Mouse (Mus musculus) megakaryocyte-erythroid progenitor cell, adult 5-6 weeks (primary cell): ENCODE data around the gene Ubqlnl. TPM values are rescaled to one million over a fixed set of nuclear protein-coding genes. Genes with fewer than 3 reads are reported as not detected.

ENCODE experiments used
- ATAC-seq: replicated peaks from 2 replicates; pipeline ENCODE4 v1.8.0; 2016; ENCODE audit warnings: mild to moderate bottlenecking, inconsistent platforms; ENCODE audit not compliant: severe bottlenecking, poor library complexity, low FRiP score, low TSS enrichment
- total RNA-seq, 2 experiments: library from RNA; stranded (forward) in 1 of 2; stranded (reverse) in 1 of 2; fragments of 200-1000, 215-1000 nt in 1 of 2; fragments of >200 nt in 1 of 2; fragmentation: Nextera tagmentation in 1 of 2; gene quantifications; 2 replicates each; pipeline ENCODE4 v1.2.3; 2014 to 2017

The Ubqlnl gene
- total RNA-seq (2014; fragmentation: Nextera tagmentation) (not detected in 2 replicates), total RNA-seq (2017) (not detected in 2 replicates)

- no peak for ATAC-seq
Measured at GRCm38 (mm10) chr7:104150456-104150855, at the start of gene Ubqlnl. Gene Ubqlnl, minus strand, starts transcription at chr7:104150556.

DNA sequence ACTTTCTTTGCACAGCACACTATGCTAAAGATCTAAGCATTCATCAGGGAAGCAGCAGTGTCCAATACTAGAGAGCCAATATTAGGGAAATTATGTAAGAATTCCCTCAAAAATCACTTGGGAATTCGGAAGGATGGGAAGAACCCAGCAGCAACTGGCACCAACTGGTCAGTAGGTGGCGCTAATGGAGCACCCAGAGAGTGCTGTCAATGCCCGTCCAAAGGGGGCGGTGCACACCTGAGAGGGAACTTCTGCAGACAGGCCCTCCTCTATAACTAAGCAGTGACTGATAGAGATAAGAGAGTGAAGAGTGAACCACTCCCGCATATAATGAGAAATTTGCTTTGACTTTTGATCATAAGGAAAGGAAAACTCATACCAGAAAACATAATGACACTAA lies 49.5 kb upstream of the Ubqlnl start:
- peak; percentile 96 for ATAC-seq

DNA sequence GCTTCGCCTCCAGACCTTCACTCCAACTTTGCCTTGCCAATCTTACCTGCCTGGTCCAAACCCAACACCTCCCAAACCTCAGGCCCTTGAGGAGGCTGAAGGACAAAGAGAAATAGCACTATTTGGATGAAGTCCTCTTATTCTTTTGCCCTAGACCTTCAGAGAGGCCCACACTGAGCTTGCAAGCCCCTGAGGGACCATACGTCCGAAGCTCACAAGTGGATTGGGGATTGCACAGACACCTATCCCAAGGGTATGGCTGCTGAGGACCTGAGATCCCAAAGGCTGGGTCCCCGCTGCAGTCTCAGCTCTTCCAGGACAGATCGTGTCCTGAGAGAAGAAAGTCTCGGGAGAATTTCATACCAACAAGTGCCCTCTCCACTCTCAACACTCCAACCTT lies 45.5 kb upstream of the Ubqlnl start, which contains the start of gene Olfr649:
Gene Olfr649 (minus strand): TSS at position 101 of the 400 bp plus-strand sequence.
- ATAC-seq = no peak

DNA sequence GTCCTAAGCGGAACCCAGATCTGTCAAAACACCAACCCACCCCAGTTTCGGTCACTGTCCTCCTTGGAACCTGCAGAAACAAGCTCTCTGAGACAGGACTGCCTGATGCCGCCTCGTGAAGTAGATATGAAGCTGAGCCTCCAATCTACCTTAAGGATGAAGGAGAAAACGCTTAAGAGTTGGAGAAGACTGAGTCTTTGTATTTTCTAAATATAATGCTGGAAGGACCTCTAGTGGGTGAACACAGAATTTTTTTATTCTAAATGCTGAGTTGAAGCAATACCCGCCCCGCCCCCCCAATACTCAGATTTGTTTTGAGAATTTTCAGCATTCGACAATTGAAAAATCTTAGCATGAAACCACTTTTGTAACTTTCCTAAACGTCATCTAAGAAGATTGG lies 40.9 kb upstream of the Ubqlnl start:
- no peak; the same call in 1 of the 2 replicates for ATAC-seq

DNA sequence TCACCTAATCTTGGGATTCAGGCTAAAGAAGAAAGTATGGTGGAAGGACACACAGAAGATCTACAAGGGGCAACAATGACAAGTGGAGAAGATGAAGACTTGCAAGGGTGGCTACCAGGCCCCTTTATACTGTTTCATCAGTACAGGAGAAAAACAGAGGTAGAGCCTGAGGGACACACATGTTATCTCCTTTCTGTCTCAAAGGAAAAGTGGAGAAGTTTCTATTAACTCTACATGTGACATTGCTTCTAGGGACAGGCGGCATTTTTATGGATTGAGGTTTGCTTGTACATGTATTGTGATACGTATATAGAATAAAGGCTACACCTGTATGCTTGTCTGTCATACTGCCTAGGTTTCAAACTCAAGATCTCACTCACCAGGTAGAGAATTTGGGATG lies 32.9 kb upstream of the Ubqlnl start, which contains the start of gene Olfr648:
Gene Olfr648 (minus strand): TSS at position 101 of the 400 bp plus-strand sequence.
- no peak for ATAC-seq

GRCm38 (mm10) chr7:104179074-104179473 lies 28.7 kb upstream of the Ubqlnl start:
- ATAC-seq = no peak

GRCm38 (mm10) chr7:104178422-104179054 lies 28.2 kb upstream of the Ubqlnl start:
- ATAC-seq = no peak

DNA sequence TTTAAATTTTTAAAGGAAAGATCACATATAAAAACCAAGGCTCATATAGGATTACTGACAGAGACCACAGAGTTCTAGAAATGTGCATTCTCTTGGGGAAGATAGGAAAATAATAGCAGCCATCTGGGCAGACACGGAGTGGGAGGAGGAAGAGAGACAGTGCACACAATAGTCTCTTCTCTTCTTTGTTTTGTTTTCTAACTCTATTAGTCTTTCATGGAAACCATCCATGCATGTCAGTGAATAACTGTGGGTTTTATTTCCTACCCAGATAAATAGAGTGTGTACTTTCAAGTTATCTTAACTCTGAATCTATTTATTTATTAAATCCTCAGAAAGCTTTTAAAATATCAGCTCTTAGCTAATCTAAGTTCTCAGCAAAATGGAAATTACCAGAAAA lies 24.7 kb upstream of the Ubqlnl start:
- no peak for ATAC-seq

- ATAC-seq = peak; percentile 63
Measured at GRCm38 (mm10) chr7:104169634-104170204, 19.4 kb upstream of the Ubqlnl start.

DNA sequence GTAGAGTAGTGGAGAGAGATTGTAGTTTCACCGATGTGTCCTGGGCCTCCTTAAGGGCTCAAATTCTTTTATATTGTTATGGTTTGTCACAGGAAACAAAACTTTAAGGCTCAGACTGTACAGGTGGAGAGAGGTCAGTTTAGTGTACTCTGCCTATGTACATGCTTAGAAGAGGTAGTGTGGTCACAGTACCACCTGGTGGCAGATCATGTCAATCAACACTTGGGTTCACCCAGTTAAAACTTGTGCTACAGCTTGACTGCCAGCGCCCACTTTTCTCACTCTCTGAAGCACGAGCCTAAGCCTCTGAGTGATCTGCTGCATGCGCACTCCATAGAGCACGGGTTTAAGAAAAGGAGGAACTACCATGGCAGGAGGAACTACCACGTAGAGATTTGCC lies 16.7 kb upstream of the Ubqlnl start:
- peak; percentile 55 for ATAC-seq

- ATAC-seq = no peak
Measured at GRCm38 (mm10) chr7:104143179-104143578, 7.2 kb downstream of the Ubqlnl start, which contains the start of gene Ubqln3. Gene Ubqln3, minus strand, starts transcription at chr7:104143279.

DNA sequence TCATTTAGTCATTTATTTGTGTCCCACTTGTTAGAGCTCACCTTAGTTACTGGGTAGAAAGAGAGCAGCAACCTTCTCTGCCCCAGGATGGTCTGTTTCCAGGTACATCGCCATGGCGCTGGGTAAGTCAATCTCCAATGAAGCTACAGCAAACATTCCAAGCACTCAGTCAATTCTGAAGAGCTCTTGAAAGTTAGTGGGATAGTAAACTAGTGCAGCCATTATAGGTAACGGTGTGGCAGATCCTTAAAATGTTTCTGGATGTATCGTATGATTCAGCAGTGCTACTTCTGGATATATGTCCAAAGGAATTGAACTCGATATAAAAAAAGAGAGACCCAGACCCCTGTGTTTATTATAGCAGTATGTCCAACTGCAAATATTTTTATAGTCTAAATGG lies 13.1 kb downstream of the Ubqlnl start, which contains the start of gene Olfr643:
Gene Olfr643 (minus strand): TSS at position 101 of the 400 bp plus-strand sequence.
- ATAC-seq = no peak

DNA sequence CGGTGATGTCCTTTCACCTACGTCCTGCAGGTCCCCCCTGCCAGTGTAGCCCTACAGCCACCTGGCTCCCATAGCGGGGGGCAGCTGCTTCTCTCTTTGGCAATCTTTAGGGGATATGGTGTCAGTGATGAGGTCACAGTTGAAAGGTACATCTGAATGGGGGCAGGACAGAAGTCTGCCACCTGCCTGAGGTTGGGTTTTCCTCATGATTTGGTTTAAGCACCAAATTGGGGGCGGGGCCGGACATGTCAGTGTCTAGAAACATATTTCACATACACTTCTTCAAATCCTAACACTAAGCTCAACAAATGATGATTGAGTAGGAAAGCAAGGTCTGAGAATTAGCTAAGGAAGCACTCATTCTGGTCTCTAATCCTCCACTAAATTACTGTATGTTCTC lies 20.6 kb downstream of the Ubqlnl start, which contains the start of gene Ubqln5:
Gene Ubqln5 (minus strand): TSS at position 101 of the 400 bp plus-strand sequence.
- no peak for ATAC-seq

DNA sequence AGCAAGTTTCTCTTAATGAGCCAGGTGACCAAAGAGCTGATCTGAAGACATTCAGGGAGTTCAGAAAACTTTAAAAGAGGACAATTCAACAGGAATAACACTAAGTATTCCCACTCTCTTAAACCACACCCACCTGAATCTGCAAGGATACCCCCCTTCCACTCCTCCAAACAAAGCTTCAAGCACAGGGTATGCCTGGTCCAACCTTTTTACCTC lies 45.7 kb downstream of the Ubqlnl start, which contains the start of gene Olfr646:
Gene Olfr646 (plus strand): TSS at position 117 of the 216 bp plus-strand sequence.
- ATAC-seq = no peak

- peak; percentile 99 for ATAC-seq
Measured at GRCm38 (mm10) chr7:104103913-104104756, 46.2 kb downstream of the Ubqlnl start.

Other genes starting within 250 kb of the Ubqlnl start
- not detected in 2 replicates for gene Olfr65, start 247.1 kb downstream of the Ubqlnl start, total RNA-seq (2014; fragmentation: Nextera tagmentation)
- not detected in 2 replicates for gene Olfr65, start 247.1 kb downstream of the Ubqlnl start, total RNA-seq (2017)
- not detected in 2 replicates for gene Olfr631, start 221.7 kb downstream of the Ubqlnl start, total RNA-seq (2014; fragmentation: Nextera tagmentation)
- gene Olfr631, start 221.7 kb downstream of the Ubqlnl start, total RNA-seq (2017) = not detected in 2 replicates
- not detected in 2 replicates for gene Olfr632, start 216.2 kb downstream of the Ubqlnl start, total RNA-seq (2014; fragmentation: Nextera tagmentation)
- not detected in 2 replicates for gene Olfr632, start 216.2 kb downstream of the Ubqlnl start, total RNA-seq (2017)
- not detected in 2 replicates for gene Olfr633, start 206.1 kb downstream of the Ubqlnl start, total RNA-seq (2014; fragmentation: Nextera tagmentation)
- not detected in 2 replicates for gene Olfr633, start 206.1 kb downstream of the Ubqlnl start, total RNA-seq (2017)
- not detected in 2 replicates for gene Olfr635, start 179.4 kb downstream of the Ubqlnl start, total RNA-seq (2014; fragmentation: Nextera tagmentation)
- not detected in 2 replicates for gene Olfr635, start 179.4 kb downstream of the Ubqlnl start, total RNA-seq (2017)
- gene Olfr638, start 151.8 kb downstream of the Ubqlnl start, total RNA-seq (2014; fragmentation: Nextera tagmentation) = not detected in 2 replicates
- not detected in 2 replicates for gene Olfr638, start 151.8 kb downstream of the Ubqlnl start, total RNA-seq (2017)
- not detected in 2 replicates for gene Olfr639, start 133.3 kb downstream of the Ubqlnl start, total RNA-seq (2014; fragmentation: Nextera tagmentation)
- gene Olfr639, start 133.3 kb downstream of the Ubqlnl start, total RNA-seq (2017) = not detected in 2 replicates
- not detected in 2 replicates for gene Olfr640, start 125.0 kb downstream of the Ubqlnl start, total RNA-seq (2014; fragmentation: Nextera tagmentation)
- gene Olfr640, start 125.0 kb downstream of the Ubqlnl start, total RNA-seq (2017) = not detected in 2 replicates
- not detected in 2 replicates for gene Olfr641, start 115.1 kb downstream of the Ubqlnl start, total RNA-seq (2014; fragmentation: Nextera tagmentation)
- not detected in 2 replicates for gene Olfr641, start 115.1 kb downstream of the Ubqlnl start, total RNA-seq (2017)
- gene Olfr642, start 97.9 kb downstream of the Ubqlnl start, total RNA-seq (2014; fragmentation: Nextera tagmentation) = not detected in 2 replicates
- gene Olfr642, start 97.9 kb downstream of the Ubqlnl start, total RNA-seq (2017) = not detected in 2 replicates
- not detected in 2 replicates for gene 4930516K23Rik, start 89.1 kb downstream of the Ubqlnl start, total RNA-seq (2014; fragmentation: Nextera tagmentation)
- not detected in 2 replicates for gene 4930516K23Rik, start 89.1 kb downstream of the Ubqlnl start, total RNA-seq (2017)
- not detected in 2 replicates for gene Olfr644, start 78.7 kb downstream of the Ubqlnl start, total RNA-seq (2014; fragmentation: Nextera tagmentation)
- gene Olfr644, start 78.7 kb downstream of the Ubqlnl start, total RNA-seq (2017) = not detected in 2 replicates
- gene Olfr645, start 65.1 kb downstream of the Ubqlnl start, total RNA-seq (2014; fragmentation: Nextera tagmentation) = not detected in 2 replicates
- gene Olfr645, start 65.1 kb downstream of the Ubqlnl start, total RNA-seq (2017) = not detected in 2 replicates
- not detected in 2 replicates for gene Olfr646, start 45.7 kb downstream of the Ubqlnl start, total RNA-seq (2014; fragmentation: Nextera tagmentation)
- gene Olfr646, start 45.7 kb downstream of the Ubqlnl start, total RNA-seq (2017) = not detected in 2 replicates
- gene Ubqln5, start 20.7 kb downstream of the Ubqlnl start, total RNA-seq (2014; fragmentation: Nextera tagmentation) = not detected in 2 replicates
- gene Ubqln5, start 20.7 kb downstream of the Ubqlnl start, total RNA-seq (2017) = not detected in 2 replicates
- not detected in 2 replicates for gene Olfr643, start 13.2 kb downstream of the Ubqlnl start, total RNA-seq (2014; fragmentation: Nextera tagmentation)
- not detected in 2 replicates for gene Olfr643, start 13.2 kb downstream of the Ubqlnl start, total RNA-seq (2017)
- not detected in 2 replicates for gene Ubqln3, start 7.3 kb downstream of the Ubqlnl start, total RNA-seq (2014; fragmentation: Nextera tagmentation)
- gene Ubqln3, start 7.3 kb downstream of the Ubqlnl start, total RNA-seq (2017) = not detected in 2 replicates
- not detected in 2 replicates for gene Olfm5, start 14.3 kb upstream of the Ubqlnl start, total RNA-seq (2014; fragmentation: Nextera tagmentation)
- gene Olfm5, start 14.3 kb upstream of the Ubqlnl start, total RNA-seq (2017) = not detected in 2 replicates
- 0.92 TPM in 1 of 2 replicates, not detected in the other for gene Olfr648, start 32.8 kb upstream of the Ubqlnl start, total RNA-seq (2014; fragmentation: Nextera tagmentation)
- not detected in 2 replicates for gene Olfr648, start 32.8 kb upstream of the Ubqlnl start, total RNA-seq (2017)
- not detected in 2 replicates for gene Olfr649, start 45.4 kb upstream of the Ubqlnl start, total RNA-seq (2014; fragmentation: Nextera tagmentation)
- gene Olfr649, start 45.4 kb upstream of the Ubqlnl start, total RNA-seq (2017) = not detected in 2 replicates
- gene Trim6, start 68.2 kb upstream of the Ubqlnl start, total RNA-seq (2014; fragmentation: Nextera tagmentation) = 0.55 and 0.99 TPM in 2 replicates
- 0.50 TPM in 1 of 2 replicates, not detected in the other for gene Trim6, start 68.2 kb upstream of the Ubqlnl start, total RNA-seq (2017)
- gene Trim34a, start 93.9 kb upstream of the Ubqlnl start, total RNA-seq (2014; fragmentation: Nextera tagmentation) = 7.6 and 21.4 TPM in 2 replicates
- gene Trim34a, start 93.9 kb upstream of the Ubqlnl start, total RNA-seq (2017) = 10.9 and 21.9 TPM in 2 replicates
- gene Trim5, start 137.5 kb upstream of the Ubqlnl start, total RNA-seq (2014; fragmentation: Nextera tagmentation) = 3.0 and 4.3 TPM in 2 replicates
- gene Trim5, start 137.5 kb upstream of the Ubqlnl start, total RNA-seq (2017) = 2.8 and 4.8 TPM in 2 replicates
- gene Trim12a, start 164.9 kb upstream of the Ubqlnl start, total RNA-seq (2014; fragmentation: Nextera tagmentation) = 32.7 and 55.7 TPM in 2 replicates
- gene Trim12a, start 164.9 kb upstream of the Ubqlnl start, total RNA-seq (2017) = 52.1 and 54.5 TPM in 2 replicates
- not detected in 2 replicates for gene Trim34b, start 178.9 kb upstream of the Ubqlnl start, total RNA-seq (2014; fragmentation: Nextera tagmentation)
- gene Trim34b, start 178.9 kb upstream of the Ubqlnl start, total RNA-seq (2017) = not detected in 2 replicates
- 9.0 and 9.2 TPM in 2 replicates for gene Trim12c, start 202.8 kb upstream of the Ubqlnl start, total RNA-seq (2014; fragmentation: Nextera tagmentation)
- 13.4 and 22.0 TPM in 2 replicates for gene Trim12c, start 202.8 kb upstream of the Ubqlnl start, total RNA-seq (2017)
- 0.79 and 0.89 TPM in 2 replicates for gene Trim30b, start 219.3 kb upstream of the Ubqlnl start, total RNA-seq (2014; fragmentation: Nextera tagmentation)
- 0.23 TPM in 1 of 2 replicates, not detected in the other for gene Trim30b, start 219.3 kb upstream of the Ubqlnl start, total RNA-seq (2017)